Mouse (Mus musculus) c-Kit-negative CD71-positive TER-119-positive erythroid progenitor cells, embryonic 14.5 days (primary cell): ENCODE measurements around the gene Wnk2.
A peak's percentile ranks its signal among the peaks of the same experiment; 100 is the strongest.

Experiments
- DNase-seq: peaks from one replicate; pipeline ENCODE4 v3.0.0-alpha.2; 2013; ENCODE audit warnings: low read depth, low spot score

Wnk2 gene

DNA sequence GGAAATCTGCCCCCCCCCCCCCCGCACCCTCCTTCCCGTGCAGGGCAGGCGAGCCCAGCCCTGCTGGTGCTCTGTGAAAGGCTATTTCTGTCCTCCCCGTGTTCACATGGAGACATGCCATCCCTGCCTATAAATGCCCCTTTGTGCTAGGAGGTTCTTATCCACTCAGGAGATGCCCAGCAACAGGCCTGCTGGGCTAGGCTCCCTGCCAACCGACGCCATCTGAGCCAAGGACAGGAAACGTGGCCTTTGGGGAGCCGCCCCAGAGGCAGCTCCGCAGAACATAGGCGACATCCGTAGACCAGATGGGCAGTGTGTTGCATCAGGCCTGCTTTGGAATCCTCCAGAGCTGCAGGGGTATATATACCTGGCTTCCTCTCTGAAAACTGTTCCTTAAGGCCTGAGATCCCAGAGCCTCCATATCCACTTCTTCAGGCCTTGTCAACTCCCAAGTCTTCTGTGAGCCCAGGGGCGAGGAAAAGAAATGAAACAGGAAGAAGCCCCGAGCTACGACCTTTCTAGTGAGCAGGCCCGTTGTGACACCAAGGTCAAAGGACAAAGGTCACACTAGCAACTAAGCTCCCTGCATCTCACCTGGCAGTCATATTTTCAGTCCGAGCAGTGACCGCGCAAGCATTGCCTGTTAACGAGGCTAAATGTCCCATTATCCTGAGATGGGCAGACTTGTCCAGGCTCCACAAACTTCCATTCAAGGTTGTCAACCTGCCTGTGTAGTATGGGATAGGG lies 31.2 kb upstream of the Wnk2 start:
- no peak for DNase-seq

DNA sequence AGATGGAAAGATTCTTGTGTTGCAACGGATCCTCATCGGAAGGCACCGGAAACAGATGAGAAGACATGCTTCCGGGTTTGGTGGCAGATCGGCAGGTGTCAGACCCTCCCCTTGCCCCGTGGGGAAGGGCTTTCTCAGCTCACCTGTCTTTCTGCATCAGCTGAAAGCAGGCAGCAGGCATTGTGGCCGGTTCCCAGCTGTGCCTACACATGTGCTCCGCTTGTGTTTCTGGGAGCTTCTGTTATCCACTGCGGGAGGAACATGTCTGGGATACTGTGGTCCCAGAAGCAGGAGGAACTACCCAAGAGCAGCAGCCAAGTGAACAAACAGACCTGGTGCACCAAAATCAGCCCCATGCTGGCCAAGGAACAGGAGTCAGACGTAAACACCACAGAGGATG lies 27.7 kb upstream of the Wnk2 start:
- no peak for DNase-seq

DNA sequence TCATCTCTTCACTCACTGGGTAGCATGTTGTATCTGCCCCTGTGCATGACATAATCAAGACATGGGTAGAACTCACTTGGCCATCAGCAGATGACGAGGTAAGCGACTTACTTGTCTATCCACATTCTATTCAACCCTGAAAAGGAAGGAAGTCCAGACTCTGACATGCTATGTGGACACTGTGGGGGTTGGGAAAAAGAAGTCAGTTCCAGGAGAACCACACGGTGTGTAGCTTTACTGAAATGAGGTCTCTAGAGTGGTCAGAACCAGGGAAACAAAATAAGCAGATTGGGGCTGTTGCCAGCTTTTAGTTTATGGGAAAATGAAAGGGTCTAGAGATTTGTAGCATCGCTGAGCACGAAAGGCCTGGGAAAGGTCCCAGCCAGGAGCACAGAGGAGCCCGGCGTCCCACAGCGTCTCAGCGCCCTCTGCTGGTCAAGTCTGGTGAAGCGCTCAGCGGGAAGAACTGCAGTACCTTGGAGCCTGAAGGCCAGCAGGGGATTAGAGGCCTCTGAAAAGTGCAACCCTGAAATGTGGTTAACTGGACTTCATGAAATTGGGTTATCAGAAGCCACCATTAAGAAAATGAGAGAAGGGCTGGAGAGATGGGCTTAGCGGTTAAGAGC lies 25.3 kb upstream of the Wnk2 start:
- DNase-seq = peak; percentile 12

DNA sequence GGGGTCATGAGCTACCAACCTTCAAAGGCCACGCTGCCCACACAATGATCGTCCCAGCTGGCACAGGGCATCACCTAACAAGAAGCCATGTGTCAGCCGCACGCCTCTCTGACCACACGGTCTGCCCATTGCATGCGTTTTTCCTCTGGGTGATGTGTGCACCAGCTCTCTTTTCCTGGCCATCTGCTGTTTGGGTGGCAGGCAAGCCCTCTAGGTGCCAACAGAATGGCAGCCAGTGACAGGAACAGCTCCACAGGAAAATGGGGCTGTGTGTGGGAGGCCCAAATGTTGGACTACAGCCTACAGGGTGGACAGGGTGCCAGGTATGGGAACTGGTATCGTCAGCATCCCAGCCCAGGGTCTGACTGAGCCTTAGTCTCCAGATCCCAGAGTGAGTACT lies 24.5 kb upstream of the Wnk2 start:
- DNase-seq = no peak

DNA sequence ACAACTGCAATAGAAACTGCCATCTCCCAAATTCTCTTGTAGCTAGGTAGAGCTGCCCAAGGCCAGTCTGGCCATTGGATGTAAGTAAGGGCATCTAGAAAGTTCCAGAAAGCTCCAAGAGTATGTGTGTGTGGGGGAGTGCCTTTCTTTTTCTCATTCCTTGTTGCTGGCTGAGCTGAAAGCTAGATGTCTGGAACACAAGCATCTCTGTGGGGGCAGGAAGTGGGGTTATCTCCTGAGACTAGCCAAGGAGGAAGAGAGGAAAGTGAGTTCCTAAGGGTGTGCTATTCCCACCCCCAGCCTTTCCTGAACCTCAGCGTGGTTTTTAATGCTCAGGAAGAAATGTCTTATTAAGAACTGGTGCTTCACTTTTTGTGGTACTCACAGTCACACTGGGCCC lies 23.9 kb upstream of the Wnk2 start:
- DNase-seq = no peak

DNA sequence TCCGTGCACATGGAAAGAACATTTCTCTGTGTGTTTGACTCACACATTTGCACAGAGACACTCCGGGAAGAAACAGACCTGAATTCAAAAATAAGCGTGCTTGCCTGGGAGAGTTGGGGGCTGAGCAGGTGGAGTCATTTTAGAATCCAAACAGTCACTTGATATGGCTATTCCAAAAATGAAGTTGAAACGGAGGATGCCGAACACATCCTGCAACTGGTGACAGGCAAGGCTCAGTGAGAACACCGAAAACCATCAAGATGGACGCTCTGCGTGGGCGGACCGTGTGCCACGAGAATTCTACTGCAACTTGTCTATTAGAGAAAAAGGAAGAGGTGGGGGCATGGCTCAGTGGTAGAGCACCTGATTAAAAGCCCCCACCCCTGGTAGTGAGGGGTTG lies 22.8 kb upstream of the Wnk2 start:
- no peak for DNase-seq

DNA sequence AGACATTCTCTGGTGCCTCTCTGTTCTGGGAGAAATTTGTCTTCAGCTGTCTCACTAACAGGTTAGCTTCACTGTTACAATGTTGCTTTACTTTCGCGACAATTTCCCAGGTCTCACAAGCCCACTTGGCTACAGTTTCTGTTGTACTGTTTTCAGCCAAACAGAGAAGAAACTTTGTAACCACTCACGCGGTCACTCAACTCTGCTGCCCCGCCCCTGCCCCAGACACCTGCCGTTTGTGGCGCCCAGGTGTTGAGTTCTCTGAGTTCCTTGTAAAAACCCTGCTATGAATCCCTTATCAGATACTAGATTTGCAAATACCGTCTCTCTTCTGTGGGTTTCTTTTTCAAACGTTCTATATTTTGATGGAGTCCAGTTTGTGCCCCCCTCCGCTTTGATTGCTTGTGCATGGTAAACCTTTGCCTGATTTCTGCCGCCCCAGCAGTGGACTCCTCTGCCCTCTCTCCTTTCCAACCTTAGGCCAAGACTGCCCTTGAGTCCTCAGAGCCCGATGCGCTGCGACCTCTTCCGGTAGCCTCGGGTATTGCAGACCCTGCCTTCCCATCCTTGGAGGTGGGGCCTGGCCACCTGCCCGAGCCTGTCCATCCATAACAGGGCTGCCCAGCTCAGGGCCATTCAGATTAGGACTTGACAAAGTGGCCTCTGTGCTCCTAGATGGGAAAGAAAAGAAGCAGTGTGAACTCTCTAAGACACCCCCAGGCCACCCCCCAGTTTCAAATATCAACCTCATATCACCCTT lies 21.8 kb upstream of the Wnk2 start:
- DNase-seq = no peak

DNA sequence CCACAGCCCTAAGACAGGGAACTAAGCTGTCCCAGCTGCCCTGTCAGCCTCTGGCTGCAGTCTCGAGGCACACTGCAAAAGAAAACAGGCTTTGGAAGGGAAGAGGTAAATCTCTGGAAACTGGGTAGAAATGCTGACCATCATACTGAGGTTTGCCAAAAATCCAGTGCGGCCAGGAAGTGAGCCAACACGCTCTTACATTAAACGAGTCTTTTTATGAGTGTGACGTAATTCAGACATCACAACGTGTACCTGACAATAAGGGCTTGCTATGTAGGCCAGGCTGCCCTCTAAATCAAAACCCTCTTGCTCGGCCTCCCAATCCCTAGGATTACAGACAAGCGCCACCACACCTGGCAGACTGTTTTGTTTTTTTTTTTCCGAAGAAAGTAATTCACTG lies 19.3 kb upstream of the Wnk2 start:
- no peak for DNase-seq

DNA sequence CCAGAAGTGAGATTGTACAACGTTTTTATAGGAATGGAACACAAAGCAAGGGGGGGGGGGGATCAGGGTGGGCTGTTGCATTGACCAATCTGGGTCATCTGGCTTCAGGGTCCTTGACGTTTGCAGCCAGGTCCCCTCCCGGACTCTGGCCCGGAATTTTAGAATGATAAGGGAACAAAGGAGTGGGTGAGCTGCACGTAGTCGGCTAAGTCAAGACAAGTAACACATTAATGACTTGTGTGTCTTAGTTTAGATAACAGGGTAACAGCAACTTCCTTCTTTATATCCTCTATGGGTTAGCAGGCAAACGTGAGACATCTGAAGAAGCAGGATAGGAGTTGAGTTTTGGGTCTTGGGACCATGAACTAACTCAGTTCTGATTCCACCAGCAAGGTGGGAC lies 15.8 kb upstream of the Wnk2 start:
- DNase-seq = no peak

DNA sequence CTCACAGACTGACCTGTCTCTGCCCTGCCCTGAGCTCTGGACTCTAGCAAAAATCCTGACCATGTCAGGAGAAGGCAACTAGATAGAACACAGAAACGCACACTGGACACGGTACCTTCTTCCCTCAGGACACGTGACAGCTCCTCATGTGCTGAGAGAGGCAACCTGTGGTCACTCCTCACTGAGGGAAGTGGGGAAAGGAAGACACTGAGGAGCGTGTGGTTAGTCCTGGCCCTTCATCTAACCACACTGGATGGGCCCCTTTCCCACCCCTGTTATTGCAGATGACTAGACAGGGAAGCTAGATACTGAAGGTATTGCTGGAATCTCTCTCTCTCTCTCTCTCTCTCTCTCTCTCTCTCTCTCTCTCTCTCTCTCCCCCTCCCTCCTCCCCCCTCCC lies 14.9 kb upstream of the Wnk2 start:
- DNase-seq = no peak

DNA sequence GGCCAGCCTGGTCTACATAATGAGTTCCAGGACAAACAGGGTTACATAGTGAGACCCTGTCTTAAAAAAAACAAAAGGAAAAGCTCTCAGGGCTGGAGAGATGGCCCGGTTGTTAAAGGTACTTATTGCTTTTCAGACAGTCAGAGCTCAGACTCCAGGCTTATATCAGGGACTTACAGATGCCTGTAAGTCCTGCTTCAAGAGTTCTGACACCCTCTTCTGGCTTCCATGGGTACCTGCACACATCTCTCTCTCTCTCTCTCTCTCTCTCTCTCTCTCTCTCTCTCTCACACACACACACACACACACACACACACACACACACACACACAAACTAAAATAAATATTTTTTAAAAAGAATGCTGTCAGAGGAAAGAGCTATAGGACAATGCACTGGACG lies 13.4 kb upstream of the Wnk2 start:
- no peak for DNase-seq

DNA sequence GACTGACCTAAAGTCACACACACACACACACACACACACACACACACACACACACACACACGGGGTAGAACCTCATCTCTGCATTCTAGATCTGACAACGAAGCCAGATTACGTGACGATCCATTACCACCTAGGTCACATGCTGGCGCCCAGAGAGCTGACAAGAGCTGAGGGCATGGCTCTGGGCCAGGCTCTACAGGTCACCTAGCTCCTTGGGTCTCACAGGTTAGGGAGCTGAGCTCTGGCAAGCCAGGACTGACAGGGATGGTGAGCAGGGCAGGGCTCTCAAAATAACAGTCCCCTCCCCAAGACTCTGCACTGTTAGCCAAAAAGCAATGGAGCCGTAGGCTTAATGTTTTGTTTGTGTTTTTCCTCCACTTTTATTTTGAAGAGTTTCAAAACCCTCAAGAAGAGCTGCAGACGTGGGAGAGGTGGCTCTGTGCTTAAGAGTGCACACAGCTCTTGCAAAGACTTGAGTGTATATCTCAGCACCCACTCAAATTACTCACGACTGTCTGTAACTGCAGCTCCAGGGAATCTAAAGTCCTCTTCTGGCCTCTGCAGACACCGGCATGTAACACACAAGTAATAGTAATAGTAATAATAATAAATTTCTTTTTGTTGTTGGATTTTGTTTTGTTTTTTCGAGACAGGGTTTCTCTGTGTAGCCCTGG lies 10.4 kb upstream of the Wnk2 start:
- DNase-seq = no peak

DNA sequence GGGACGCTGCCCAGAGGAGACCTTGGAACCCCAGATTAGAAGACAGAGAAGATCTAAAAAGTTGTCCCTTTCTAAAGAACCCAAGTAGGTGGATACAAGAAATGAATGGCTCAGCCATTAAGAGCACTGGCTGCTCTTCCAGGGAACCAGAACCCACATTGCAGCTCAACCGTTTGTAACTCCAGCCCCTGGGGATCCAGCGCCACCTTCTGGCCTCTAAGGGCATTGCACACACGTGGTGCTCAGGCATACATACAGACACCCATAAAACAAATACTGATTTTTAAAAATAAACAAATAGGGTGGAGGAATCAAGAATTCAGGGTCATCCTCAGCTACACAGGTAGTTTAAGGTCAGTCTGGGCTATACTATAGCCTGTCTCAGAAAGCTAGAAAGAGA lies 8.8 kb upstream of the Wnk2 start:
- no peak for DNase-seq

DNA sequence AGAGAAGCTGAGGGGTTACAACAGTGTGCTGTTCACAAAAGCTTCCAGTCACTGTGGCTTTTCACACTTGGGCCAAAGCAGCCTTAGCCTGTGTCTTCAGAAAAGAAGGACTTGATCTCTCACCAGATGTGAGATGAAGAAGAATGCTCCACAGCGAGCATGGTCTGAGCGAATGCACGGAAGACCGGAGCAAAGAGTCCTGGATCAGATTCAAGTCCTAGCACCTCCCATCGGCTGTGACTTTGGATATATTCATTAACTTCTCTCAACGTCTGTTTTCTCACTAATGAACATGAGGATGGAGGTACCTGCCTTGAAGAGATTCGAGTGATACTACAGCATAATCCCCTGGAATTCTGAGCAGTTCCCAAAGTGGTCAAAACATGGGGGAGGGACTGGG lies 6.8 kb upstream of the Wnk2 start:
- DNase-seq = no peak

DNA sequence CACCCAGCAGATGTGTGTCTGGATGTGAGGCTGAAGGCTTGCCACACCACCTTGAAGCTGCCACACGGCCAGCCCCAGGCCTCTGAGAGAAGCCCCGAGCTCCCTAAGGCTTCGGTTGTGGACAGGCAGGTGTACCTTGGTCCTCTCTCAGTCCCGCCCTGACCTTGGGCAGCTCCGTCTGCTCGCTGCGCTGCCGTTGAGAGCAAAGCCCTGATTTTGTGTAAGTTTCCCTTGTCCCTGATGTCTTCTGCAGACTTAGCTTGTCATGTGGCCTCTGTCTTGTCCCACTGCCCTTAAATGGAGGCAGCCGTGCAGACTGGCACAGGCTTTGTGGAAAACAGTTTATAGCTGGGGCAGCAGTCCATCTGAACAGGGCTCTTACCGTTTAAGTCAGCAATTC lies 6.2 kb upstream of the Wnk2 start:
- no peak for DNase-seq

DNA sequence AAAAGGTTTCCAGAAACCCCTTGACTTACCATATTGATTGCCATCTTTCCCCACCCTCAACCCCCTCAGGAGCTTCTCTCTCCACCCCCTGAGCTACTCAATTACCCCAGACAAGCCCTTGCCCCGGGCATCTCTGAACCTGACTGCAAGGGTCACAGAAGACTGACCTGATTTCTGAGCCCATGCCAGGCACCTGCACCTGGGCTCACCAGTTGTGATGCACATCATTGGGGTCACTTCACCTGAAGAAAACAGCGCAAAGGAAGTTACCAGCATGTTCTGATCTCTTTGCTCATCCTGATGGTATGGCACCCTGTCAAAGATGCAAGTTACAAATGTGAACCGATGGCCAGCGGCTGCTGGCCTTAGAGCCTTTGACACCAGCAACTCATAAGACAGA lies 873 bp upstream of the Wnk2 start:
- DNase-seq = no peak

DNA sequence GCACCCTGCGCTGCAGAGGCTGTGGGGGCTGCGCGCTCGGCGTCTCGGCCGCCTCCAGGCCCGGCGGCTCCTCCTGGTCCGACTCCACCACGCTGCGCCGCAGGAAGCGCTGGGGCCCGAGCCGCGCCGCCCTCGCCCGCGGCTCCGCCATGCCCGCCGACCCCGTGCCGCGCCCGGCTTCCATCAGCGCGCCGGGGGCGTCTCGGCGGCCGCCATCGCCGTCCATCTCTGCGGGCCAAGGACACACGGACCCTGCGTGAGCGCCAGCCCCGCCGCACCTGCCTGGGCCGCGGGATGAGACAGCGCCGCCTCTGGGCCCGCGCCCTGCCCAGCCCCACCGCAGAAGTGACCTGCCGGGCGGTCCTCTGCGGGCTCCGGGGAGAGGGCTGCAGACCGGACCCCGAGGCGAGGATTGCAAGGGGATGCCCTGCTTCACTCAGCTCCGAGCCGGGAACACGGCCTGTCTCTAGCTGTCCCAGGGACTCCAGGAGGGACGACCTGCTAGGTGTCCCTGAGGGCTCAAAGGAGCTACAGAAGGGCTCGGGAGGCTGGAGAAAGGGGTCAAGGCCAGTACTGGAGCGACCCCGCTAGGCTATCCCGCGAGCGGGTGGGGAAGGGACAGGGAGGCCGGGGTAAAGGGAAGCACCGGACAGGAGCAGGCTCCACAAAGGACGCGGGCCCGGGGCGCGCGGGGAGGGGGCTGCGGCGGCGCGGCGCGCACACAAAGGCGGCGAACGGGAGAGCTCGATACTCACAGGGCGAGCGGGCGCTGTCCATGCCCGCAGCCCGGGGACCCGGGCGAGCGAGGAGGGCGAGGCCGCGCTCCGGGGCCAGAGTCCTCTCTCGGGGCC lies 582 bp downstream of the Wnk2 start:
- DNase-seq = no peak

DNA sequence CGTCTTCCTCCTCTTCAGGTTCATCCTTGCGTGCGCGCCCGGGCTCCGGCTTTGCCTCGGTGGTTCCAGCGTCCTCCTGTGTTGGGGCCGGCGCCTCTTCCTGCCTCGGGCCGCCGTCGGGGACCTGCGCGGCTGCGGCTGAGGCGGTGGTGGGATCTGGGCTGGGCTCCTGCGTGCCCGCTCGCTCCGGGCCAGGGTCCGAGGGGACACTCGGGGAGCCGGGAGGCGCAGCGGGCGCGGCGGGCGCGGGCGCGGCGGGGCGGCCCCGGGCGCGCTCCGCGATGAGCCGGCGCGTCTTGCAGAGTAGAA lies 1.2 kb downstream of the Wnk2 start:
- no peak for DNase-seq

DNA sequence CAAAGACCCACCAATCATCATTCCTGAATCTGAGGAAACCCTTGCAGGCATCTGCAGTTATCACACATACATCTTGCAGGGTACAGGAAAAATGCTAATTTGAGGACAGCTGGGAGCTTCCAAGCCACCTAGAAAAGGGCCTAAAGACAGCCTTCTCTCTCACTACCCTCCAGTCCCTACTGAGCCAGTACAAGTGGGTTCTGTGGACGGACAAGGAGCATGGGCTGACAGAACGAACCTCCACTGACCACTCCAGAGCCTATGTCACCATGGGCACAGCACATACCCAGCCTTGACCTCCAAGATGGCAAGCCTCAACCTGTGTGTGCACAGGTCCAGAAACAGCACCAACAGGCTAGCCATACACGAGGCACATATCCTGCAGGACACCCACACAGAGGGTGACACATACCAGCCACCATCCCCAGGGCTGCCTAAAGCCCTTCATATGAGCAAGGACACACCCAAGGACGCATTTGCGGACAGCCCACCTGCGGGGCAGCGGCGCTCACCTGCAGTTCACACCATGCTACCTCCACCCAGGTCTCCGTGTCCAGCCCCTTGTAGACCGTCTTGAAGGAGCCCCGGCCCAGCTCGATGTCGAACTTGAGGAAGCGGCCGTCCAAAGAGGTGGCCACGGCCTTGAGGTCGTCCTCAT lies 1.6 kb downstream of the Wnk2 start:
- DNase-seq = no peak

DNA sequence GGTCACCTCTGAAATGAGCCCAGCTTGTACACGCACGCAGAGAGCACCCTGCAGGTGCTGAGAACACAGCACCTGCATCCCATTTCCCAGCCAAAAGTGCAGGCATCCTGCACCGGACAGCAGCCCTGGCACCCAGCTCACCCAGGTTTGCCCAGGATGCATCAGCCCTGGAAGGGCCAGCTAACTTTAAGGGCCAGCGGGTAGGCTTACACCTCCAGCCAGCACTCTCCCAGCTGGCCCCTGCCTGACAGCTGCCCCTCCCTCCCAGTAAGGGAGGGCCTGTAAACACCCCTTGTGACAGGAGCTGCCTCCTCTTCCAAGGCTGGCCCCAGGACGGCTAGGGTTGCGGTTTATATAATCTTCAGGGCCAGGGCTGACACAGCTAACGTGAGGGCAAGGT lies 2.4 kb downstream of the Wnk2 start:
- no peak for DNase-seq

DNA sequence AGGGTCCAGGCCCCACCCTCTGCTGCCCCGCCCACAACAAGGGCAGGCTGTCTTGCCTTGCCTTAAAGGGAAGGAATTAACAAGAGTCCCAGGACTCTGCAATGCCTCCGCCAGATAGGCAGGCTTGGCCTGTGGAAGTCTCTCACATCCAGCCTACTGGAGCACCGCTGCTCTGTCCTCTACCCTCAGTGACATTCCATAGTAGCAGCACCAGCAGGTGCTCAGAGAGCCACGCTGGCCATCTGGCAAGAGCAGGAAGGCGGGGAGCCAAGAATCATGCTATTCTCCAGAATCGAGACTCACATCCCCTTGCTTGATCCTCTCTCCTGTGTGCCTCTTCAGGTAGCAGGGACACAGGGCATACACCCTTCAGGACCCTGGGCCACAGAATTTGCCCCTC lies 3.4 kb downstream of the Wnk2 start:
- DNase-seq = no peak
